Mouse (Mus musculus): ENCODE data around the gene Myo1e.

Gene Myo1e

GRCm38 (mm10) chr9:70296916-70297315 is 89.8 kb downstream of the Myo1e start:
- DNase-seq: no peak

DNA sequence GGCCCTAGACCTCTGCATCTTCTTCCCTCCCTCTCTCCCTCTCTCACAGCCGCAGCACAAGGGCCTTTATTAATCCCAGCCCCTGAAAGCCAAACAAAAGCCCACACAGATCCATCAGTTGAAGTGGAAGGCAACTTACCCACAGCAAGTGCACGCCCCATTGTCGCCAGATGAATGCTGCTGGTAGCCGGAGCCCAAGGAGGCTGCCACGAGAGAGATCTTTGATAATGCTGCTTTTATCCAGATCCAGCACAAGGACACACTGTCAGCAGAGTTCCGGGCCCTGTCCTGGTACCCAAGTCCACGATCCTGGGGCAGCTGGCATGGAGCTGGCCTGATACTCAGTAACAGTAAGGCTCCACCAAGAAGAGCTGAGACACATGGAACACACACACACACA is 91.1 kb downstream of the Myo1e start:
- DNase-seq: no peak

- DNase-seq: no peak
Observed at GRCm38 (mm10) chr9:70300705-70301104, 93.6 kb downstream of the Myo1e start.

GRCm38 (mm10) chr9:70301598-70301997 is 94.4 kb downstream of the Myo1e start:
- DNase-seq: no peak

GRCm38 (mm10) chr9:70304901-70305300 is 97.8 kb downstream of the Myo1e start:
- no peak for DNase-seq

GRCm38 (mm10) chr9:70310046-70310445 is 102.9 kb downstream of the Myo1e start:
- no peak for DNase-seq

DNA sequence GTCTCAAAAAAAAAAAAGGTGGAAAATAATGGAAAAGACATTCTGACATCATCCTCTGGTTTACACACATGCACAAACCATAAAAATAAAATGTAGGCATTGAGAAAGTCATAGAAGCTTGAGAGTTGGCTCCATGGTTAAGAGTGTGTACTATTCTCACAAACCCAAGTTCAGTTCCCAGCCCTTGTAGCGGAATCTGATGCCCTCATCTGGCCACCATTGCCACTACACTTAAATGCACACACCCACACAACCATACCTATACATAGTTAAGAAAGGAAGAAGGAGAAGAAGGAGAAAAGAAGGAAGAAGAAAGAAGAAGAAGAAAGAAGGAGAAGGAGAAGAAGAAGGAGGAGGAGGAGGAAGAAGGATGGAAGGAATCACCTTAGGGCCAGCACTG is 106.9 kb downstream of the Myo1e start:
- DNase-seq: no peak

GRCm38 (mm10) chr9:70315130-70315529 is 108.0 kb downstream of the Myo1e start:
- DNase-seq: no peak

- DNase-seq: no peak
Observed at GRCm38 (mm10) chr9:70318601-70319000, 111.5 kb downstream of the Myo1e start.

DNA sequence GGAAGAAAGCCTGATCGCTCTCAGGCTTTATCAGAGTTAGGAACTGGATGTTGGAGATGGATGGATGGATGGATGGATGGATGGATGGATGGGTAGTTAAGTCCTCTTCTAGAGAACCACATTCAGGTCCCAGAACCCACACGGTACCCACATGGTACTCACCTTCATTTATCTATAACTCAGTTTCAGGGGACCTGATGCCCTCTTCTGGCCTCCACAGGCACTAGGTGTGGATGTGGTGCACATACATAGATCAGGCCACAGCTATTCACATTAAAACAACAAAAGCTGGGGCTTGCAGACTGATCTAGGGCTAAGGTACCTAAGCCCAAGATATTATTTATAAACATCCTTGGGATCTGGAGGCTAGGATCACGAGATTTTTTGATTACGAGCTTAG is 117.2 kb downstream of the Myo1e start:
- DNase-seq: no peak

GRCm38 (mm10) chr9:70325880-70326595 is 118.9 kb downstream of the Myo1e start:
- no peak for DNase-seq

DNA sequence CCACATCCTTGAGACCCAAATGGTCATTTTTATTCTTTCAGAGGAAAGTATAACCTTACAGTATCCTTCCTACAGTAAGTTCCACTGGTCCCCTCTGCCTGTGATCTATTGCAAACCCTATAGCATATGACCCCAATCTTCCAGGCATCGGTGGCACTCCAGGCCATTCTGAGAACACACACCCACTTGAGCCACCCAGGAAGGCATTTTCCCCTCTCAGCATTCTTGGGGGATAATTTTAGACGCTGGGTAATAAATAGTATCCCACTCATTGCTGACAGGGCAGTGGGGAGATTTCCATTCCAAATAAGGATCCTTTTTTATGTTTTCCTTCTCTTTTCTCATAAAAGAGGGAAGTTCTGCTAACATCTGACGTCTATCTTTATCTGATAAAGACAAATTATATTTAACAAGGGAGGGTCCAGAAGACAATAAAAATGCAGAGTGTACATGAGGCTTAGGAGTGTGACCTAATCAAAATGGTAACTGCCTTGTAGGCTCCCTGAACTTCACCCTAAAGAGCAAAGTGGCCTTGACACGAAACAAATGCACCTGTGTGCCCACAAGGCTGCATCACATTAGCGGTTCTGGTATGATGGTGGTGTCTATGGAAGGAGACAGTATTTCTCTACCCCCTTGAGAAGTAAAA is 121.2 kb downstream of the Myo1e start:
- DNase-seq: no peak

GRCm38 (mm10) chr9:70331727-70332335 is 124.7 kb downstream of the Myo1e start:
- DNase-seq: peak in 1 of 2 experiments; percentile 18

GRCm38 (mm10) chr9:70338391-70338790 is 131.2 kb downstream of the Myo1e start:
- no peak for DNase-seq

- no peak for DNase-seq
Observed at GRCm38 (mm10) chr9:70338894-70339293, 131.7 kb downstream of the Myo1e start.

- no peak for DNase-seq
Observed at GRCm38 (mm10) chr9:70349274-70349673, 142.1 kb downstream of the Myo1e start.

DNA sequence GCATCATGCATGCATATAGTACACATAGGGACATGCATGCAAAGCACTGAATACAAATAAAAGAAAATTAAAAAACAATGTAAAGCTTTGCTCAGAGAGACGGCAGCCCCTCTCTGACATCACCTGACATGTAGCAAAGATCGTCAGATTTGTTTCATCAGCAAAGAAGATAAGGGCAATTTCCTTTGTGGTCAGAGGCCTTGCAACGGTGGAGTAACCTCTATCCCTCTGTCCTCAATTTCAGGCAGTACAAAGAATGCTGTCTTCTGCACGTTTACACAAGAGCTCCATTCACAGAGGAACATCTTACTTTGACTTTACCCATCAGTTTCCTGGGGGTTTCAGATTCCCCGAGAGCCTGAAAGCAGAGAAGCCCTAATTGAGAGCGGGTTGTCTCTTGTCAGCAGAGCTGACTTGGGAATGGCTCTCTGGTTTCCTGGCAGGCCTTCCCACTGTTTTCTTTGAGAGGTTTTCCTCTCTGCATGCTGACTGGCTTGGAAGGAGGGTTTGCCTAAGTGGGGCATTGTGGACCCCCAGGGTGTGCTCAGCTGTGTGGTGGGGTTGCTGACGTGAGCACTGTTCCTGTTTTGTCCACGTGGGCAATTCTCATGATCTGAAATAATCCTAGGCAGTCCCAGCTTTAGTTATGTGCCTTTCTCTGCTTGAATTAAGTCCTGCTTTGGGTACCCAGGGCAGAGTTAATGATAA is 144.6 kb downstream of the Myo1e start:
- DNase-seq: peak; percentile 43 to 44

- DNase-seq: peak in 1 of 2 experiments; percentile 6
Observed at GRCm38 (mm10) chr9:70356254-70356653, 149.1 kb downstream of the Myo1e start.

DNA sequence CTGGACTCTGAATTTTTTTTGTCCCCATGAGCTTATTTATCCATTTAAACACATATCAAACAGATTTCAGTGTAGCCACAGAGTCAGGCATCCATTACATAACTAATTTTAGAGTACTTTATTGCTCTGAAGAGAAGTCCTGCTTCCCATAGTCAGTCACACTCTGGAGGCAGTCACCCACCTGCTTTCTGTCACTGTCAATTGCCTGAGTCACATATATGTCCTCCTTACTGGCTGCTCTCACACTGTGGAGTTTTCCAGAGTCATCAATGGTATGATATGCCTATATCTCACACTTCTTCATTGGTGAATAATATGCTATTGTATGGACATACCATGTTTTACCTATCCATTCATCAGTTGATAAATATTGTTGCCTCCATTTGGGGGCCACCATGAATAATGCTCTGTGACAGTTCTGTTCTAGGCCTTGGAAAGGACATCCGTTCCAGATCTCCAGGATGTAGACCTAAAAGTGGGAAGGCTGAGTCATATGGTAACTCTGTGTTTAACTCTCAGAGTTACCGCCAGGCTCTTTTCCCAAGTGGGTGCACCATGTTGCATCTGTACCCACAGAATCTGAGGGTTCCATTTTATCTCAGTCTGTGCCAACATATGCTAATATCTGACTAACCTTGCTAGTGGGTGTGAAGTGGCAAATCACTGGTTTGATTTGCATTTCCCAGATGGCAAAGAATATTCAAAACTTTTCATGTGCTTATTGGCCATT is 152.4 kb downstream of the Myo1e start:
- DNase-seq: no peak

DNA sequence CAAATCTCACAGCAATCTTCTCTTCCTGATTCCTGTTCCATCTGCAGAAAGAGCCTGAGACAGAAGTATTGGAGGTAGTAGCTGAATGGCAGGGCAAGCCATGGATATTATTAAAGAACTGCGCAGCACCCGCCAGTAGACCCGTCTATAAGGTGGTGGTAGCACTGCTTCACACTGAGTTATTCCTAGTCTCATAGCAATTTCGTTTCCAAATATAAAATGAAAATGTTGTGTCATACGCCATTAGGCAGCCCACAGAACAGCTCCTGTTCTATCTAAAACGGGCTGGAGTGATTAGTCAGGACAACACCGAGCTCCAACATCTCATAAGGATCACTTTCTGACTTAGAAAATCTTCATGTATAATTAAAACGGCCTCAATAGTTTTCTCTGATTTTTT is 157.6 kb downstream of the Myo1e start:
- DNase-seq: no peak

GRCm38 (mm10) chr9:70365915-70366314 is 158.8 kb downstream of the Myo1e start:
- no peak for DNase-seq

- no peak for DNase-seq
Observed at GRCm38 (mm10) chr9:70366898-70367297, 159.7 kb downstream of the Myo1e start.

- no peak for DNase-seq
Observed at GRCm38 (mm10) chr9:70371638-70372037, 164.5 kb downstream of the Myo1e start.
